Mouse (Mus musculus): Measurements from ENCODE around the gene Trnau1ap.

DNA sequence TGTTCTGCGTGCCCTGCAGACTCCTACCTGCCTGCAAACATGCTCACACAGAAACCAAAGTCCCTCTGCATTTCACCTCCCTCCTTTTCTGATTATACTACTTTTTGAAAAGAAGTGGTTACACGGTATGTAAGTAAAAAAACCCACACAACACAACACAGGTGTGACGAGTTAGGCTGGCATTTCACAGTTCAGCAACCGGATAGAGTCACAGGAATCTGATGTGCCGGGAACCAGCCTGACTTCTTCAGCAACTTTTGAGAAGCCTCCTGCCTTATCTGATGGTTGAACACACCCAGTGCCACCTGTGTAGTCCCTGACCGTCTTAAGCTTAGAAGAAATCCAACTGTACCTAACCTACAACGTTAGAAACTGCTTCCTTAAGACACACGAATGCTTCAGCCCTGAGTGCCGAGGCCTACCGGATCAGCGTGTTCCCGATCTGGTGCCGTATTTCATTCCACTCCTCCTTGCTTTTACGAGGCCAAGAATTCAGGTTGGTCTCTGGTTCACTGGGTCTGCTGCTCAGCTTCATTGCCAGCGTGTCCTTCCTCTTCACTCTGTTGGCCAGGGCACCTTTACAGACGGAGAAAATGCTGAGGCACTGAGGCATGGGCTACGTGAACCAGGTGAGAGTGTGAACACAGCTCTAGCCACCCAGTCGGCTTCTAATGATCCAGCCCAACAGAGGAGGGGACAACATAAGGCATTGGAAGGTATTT lies 38.3 kb upstream of the Trnau1ap start:
- TF ChIP-seq POLR2A (IDR thresholded peaks at IDR 0.05; ENCODE audit: low read depth, low read length) (no peak), CTCF (IDR thresholded peaks at IDR 0.05; ENCODE audit: extremely low read depth, insufficient read length, insufficient replicate concordance, low read depth, low read length) (no peak)

Data from small intestine, adult 2 months (tissue).